Mouse (Mus musculus) urinary bladder, postnatal 10 days (tissue): Measurements from ENCODE around the gene Actr5.

ENCODE experiments used
- DNase-seq: peaks from one replicate; pipeline ENCODE4 v3.0.0; 2022; ENCODE audit warnings: low spot score

The Actr5 gene

GRCm38 (mm10) chr2:158667671-158668432, 43.2 kb downstream of the Actr5 start:
- no peak for DNase-seq

DNA sequence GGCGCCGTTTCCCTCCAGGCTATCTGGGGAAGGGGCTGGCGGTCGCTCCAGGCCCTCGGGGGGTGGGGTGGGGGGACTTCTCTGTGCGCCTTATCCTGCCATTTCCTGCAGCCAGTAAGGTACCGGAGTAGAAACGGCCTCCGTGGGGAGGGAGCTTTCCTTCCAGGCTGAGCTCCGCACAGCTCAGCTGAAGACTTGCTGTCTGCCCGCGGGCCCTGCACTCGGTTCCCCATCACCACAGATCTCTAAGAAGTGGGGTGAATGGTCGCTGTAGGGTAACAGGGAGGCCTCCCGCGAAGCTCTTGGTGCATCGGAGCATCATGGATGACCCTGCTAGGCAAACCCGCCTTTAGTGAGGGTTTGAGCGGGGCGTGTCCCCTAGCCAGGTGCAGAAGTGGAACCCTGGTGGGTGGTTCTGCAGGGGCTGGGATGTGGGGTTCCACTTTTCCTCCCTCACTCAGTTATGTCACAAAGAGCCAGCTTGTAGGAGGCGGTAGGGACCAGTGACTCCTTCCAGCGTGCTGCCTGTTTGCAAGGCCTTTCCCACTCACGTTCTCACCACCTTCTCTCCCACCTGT, 43.8 kb downstream of the Actr5 start:
- no peak for DNase-seq

DNA sequence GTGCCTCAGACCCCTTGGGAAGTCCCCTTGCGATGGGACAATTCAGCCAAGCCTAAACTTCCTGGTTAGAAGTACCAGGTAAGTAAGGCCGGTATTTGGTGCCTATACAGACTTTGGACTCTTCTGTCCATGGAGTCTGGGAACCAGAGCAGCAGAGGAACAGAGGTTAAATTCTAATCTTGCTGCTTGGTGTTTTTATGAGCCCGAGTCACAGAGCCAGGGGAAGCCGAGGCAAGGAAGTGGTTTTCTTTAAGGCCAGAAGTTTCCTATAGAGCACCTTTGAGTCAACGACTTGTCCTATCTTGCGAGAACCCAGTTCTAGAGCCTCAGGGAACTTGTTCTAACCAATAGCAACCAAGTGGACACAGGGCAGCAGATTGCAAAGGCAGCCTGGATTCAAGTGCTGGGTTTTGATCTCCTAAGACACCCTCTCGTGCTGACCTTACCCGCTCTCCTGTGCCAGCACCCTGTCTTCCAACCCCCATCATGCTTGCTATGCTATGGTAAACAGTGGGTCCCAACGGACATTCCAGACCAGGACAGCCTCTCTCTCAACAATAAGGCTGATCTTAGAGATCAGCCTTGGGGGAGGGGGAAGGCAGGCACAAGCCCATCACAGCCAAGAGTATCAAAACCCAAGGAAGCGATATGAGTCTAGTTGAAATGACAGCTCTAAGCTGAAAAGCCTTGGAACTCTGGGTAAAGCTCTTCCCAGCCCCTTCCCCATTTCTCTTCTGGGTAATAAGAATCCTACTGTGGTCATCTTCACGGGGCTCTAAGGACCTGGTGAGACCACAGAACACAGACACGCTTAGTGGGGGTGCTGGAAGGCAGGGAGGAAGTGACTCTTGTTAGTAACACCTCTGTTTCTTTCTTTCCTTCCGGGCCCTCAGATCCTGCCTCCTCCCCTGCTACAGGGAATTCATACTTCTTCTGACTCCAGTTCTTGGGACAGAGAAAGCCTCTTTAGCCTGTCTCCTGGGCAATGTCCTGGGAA, 44.8 kb downstream of the Actr5 start:
- DNase-seq: no peak

GRCm38 (mm10) chr2:158670571-158670970, 45.9 kb downstream of the Actr5 start:
- DNase-seq: no peak

DNA sequence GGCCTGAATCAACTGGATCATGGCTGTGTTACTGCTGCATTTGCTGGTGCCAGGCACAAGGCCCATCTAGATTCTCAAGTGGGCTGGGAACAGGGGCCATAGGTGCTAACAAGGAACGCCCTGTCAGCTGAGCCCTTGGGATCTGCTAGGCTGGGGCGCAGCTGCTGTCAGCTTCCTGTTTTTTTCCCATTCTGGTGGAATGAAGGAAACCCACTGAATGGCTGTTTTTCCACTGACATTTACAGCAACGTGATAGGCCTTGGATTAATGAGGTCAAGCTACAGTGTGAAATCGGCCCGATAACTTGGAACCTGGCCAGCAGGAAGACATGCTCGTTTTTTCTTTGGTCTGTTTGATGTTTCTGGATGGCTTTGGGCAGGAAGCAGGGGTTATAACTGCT, 48.1 kb downstream of the Actr5 start:
- DNase-seq: no peak

DNA sequence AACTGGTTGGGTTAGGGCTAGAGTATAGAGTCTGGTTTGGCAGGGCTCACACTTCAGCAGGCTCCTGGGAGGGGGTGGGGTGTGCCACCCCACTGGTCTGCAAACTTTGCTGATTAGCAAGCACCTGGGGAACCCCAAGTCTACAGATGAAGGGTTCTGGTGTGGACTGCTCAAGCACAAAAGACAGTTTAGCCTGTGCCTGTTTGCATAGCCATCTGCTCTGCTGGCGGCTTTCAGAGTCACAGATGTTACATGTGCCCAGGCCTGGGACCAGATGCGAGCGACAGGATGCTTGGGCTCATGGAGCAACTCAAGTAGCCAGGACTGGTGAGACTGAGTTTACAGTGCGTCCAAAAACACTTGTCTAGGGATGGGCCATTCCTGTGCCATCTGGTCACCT, 48.8 kb downstream of the Actr5 start:
- DNase-seq: no peak

GRCm38 (mm10) chr2:158674131-158674530, 49.4 kb downstream of the Actr5 start:
- DNase-seq: no peak

DNA sequence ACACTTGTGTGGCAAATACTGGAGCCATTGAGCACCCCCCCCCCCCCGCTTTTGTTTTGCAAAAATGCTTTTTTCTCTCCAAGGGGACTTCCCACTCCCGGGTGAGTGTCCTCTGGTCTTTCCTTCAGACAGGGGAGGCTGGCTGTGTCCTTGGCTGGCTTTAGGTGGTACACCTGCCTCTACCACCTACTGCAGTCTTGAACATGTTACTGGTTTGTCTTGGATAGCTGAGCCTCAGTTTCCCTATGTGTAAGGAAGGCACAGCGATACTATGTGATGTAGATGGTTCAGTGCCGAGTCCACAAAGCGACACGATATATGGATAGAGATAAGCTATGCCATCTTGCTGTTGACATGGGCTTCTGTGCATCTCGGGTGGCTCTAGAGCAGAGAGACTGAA, 50.1 kb downstream of the Actr5 start:
- DNase-seq: no peak

GRCm38 (mm10) chr2:158675161-158675560, 50.5 kb downstream of the Actr5 start:
- DNase-seq: no peak

DNA sequence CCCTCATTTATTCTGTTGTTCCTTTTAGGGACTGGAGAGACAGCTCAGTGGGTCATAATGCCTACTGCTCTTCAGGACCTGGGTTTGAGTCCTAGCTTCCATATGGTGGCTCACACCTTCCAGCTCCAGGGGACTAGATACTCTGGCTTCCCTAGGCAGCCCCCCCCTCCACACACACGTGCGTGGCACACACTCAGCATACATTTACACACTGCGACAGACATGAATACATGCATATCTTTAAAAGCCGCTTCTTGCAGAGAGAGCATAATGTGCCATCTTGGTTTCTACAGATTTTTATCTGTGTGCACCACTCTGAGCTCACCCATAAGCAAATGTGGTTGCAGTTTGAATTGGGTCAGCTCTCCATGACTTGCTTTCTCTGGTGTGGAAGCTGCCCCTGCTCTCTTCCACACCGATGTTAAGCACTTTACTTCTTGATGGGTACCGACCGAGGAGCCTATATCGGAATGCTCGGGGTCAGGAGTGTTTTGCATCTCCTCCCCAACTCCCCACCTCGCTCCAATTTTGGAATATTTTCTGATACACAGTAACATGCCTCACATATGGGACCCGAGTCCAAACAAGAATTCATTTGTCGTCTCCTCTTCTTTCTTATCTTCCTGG, 51.3 kb downstream of the Actr5 start:
- no peak for DNase-seq

DNA sequence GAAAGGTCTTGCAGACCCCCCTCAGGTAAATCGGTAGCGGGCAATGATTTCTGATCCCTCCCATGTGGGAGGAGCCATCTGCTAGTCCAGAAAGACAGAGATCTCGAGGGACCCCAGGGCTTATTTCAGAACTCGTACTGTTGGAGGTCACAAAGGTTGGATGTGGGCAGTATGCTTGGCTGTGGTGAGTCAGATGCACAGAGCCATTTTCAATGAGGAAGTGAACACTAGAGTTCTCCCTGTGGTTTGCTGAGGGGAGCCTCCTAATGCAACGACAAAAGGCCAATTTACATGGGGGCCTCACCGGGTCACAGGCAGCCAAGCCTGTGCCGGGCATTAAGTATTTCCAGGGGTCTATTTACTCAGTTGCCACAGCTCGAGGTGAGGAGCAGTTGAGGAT, 53.3 kb downstream of the Actr5 start:
- no peak for DNase-seq

DNA sequence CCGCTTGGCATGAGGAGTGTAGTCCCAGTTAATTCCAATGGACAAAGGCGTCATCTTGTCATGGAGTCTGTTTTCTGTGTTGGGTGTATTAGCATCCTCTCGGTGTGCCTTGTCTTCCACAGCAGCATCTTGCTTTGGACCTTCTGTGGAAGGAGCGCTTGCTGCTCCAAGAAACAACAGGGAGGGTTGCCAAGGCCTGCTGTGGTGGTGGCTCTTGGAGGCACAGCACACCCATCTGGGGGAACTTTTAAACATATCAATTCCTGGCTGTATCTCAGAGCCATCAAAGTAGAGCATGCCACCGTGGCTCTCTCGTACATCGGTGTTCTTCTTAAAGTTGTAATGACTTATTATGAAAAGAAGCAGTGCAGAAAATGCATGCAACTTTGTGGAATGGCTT, 54.4 kb downstream of the Actr5 start:
- DNase-seq: no peak

- DNase-seq: no peak
These were observed 55.7 kb downstream of the Actr5 start for GRCm38 (mm10) chr2:158680357-158680889.

DNA sequence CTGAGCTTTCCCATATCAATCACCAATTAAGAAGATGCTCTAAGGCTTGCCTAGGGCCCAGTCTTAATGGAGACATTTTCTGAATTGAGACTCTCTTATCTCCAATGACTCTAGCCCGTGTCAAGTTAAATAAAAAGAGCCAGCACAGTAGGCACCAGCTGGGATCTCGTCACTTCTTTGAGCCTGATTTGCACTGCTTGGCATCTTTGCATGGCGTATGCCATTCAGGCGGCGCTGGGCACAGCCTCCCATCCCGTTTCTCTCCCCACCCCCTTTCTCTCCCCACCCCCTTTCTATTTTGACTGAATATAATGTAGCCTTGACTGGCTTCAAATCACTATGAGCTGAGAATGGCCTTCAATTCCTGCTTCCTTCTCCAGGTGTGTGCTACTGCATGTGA, 57.0 kb downstream of the Actr5 start:
- no peak for DNase-seq

DNA sequence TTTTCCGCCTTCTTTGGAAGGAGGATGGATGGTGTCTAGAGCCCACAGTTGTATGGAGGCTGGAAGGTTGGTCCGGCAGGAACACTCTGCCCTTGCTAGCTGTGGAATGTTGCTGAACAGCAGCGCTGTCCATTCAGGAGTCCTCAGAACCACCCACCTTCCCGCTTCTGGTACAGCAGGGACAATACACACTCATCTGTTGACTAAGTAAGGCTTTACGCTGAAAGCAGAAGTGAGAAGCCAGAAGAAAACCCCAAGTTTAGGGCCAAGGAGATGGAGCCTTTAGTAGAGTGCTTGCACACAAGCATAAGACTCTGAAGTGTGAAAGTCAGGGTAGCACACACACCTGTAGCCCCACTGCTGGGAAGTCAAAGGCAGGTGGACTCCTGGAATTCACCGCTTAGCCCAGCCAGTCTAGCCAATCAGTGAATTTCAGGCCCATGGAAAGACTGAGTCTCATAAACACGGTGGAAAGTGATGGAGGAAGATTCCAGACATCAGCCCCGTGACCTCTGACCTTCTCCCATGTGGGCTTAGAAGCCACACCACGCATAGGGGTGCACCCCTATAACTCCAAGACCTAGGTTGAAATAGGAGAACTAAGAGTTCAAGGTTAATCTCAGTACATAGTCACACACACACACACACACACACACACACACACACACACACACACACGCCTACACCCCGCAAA, 57.8 kb downstream of the Actr5 start:
- no peak for DNase-seq

GRCm38 (mm10) chr2:158683038-158683413, 58.3 kb downstream of the Actr5 start:
- DNase-seq: no peak

DNA sequence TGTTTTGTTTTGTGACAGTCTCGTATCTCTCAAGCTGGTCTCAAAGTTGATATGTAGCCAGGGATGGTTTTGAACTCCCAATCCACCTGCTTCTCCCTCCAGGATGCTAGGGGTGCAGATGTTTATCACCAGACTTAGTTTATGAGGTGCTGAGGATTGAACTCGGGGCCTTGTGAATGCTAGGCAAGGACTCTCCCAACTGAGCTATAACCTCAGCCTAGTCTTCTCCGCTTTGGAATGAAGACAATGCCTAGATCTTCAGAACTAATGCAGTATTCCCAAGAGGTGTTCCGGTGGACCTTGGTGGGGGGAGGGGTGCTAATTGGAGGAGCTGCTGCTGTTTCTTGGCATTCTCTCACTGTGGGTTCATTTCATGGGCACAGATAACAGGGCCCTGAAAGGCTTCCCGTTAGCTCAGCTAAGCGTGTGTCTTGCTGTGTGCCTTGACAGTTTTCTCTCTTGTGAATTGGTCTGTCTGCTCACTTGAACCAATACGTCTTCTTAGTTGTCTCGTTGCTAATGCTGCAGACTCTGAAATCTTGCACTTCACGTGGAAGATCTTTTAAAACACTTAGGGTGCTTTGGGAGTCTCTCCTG, 59.7 kb downstream of the Actr5 start:
- DNase-seq: no peak

DNA sequence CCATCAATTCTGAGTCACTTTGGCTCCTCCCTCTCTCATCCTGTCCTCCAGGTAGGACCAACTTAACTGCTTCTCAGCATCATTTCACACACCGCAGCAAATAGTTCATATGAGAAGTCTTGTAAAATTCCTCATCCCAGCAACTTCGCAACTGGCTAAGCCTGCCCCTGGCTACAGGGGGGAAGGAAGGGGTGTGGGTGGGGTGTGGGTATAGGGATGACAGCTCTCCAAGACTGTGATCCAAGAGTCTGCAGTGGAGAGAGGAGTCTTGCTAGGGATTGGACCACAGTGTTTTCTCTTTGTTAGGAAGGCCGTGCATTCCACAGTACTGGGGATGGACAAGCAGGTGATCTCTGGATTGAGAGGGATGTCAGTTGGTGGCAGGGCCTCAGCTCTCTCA, 60.2 kb downstream of the Actr5 start:
- DNase-seq: no peak

DNA sequence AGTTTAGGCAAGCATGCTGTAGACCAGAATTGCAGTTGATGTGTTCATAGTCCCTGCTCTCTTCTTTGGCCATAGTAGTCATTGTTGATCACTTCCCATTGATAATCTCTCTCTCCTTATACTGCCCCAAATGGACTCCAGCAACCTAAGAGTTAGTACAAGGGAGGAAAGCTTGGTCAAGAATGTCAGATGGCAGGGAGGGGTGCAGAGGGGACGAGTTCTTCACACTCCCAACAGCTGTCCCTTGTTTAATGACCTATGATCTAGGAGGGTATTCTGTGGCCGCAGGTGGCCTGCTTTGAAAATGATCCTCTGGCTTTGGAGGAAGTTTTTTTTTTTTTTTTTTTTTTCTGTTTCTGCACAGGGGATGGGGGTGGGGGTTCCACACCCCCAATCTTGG, 61.7 kb downstream of the Actr5 start:
- DNase-seq: no peak

DNA sequence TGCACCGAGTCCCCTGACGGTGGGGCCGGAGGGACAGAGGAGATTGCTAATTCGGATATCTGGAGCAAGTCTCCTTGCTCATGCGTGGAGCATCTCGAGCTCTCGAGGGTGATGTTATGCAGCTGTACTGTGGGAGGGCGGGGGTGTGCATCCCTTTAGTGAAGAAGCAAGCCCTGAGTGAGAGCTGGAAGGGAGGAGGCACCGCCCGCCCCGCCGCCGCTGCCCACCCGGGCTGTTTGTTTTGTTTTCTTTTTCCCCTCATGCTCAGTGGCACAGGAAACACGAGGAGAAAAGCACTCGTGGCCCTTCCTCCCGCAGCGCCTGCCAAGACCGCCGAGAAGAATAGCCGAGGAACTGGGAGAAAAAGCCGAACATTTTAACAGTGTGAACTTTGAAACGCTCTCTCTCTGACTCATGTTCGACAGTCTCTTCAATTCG, 63.1 kb downstream of the Actr5 start:
- DNase-seq: no peak
